Mouse (Mus musculus): ENCODE data around the gene Mrpl37. TPM values are rescaled to one million over a fixed set of nuclear protein-coding genes. Genes with fewer than 3 reads are reported as not detected.

The Mrpl37 gene
- polyA plus RNA-seq, 2 experiments = 104 to 105 TPM

DNA sequence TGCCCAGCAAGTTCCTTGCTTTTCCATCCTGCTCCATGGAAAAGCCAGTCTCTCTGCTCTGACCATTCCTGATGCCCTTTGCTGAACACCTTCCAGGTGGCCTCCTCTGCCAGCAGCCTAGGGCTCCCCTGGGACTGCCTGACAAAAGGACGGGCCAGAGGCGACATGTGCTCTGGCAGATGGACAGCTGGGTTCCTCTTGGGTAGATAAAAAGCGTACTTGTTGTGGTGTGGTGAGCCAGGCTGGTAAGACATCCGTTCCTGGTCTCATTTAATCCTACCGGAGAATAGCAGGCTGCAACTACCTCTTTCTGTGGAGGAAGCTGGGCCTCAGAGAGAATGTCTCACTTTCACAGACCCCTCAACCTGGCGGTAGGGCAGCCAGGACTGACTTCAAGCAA, 29.4 kb upstream of the Mrpl37 start:
- ATAC-seq (ENCODE audit: low FRiP score, low read depth) = no peak

DNA sequence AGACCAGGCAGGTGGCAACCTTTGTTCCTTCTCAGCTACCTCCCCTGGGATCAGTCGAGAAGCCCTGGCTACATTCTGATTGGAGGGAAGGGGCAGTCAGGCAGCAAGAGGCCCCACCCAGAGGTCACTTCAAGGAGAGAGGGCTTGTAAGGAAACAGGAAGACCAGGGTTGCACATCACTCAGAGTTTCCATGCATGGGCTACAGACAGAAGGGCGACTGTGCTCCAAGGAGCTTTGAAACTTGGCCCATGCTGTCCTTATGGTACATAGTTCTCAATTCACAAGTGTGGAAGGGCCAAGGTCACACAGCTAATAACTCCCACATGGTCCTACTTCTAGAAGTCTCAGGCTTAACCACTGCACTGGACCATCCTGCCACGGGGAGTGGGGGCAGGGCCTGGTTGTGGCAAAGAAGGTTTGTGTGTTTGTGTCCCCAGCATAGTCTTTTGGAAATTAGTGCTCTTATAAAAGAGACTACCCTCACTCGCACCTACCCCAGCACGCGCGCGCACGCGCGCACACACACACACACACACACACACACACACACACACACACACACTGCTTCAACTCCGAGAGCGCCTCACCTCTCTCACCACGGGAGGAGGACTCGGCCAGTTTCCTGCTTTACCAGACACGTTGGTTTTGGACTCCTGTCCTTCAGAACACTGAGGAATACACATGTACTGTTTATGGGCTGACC, 28.0 kb upstream of the Mrpl37 start:
- TF ChIP-seq POLR2A (IDR thresholded peaks at IDR 0.05; ENCODE audit: borderline replicate concordance, extremely low read depth, insufficient read depth, insufficient read length) = no peak
- ATAC-seq (ENCODE audit: low FRiP score, low read depth) = peak; percentile 34; the same call in 1 of the 2 replicates
- 61% methylated on average over 16 of the region's 16 CpGs for WGBS

More for the DNA sequence above, 29.4 kb upstream of the Mrpl37 start:
- Histone ChIP-seq H3K4me3 (replicated peaks; ENCODE audit: low read length) (no peak overlapping the region), H3K9ac (ENCODE audit: low read depth, low read length, severe bottlenecking) (0 out of 2 replicates have a peak overlapping the region, but pooled peaks have one; percentile 25), H3K27ac (replicated peaks; ENCODE audit: low read depth, low read length) (no peak overlapping the region), H3K27me3 (ENCODE audit: control insufficient read depth, insufficient read depth, low read length) (no peaks in the 10 kb centered on the region), H3K9me3 (ENCODE audit: control insufficient read depth, low read length) (no peaks in the 10 kb centered on the region), H3K4me2 (replicated peaks; ENCODE audit: low read depth, low read length, severe bottlenecking) (no peak overlapping the region), H3K36me3 (ENCODE audit: control insufficient read depth, insufficient read depth, low read length) (no peaks in the 10 kb centered on the region), H3K4me1 (ENCODE audit: control insufficient read depth, insufficient read depth, low read length) (peaks cover 14% of the 10 kb centered on the region)
- 43% methylated on average over 6 of the region's 6 CpGs for WGBS
- no peak for DNase-seq (ENCODE audit: low spot score)
- TF ChIP-seq POLR2A (IDR thresholded peaks at IDR 0.05; ENCODE audit: borderline replicate concordance, extremely low read depth, insufficient read depth, insufficient read length) = no peak

DNA sequence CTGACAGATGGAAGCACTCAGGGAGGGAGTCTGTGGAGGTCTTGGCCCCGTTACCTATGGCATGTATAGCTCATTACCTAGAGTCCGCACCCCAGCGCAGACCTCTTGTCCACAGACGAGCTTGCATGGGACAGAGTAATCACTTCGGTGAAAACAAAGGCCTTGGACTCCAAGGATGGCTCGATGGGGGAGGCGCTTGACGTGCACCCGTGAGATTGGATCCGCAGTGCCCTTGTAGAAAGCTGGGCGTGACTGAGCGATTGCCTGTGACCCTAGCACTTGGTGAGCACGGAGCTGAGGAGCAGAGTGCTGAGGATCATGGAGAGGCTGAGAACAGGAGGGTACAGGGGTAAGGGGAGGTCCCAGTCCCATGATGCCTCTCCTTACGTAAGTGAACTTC, 25.0 kb upstream of the Mrpl37 start:
- Histone ChIP-seq H3K4me2 (replicated peaks; ENCODE audit: low read depth, low read length, severe bottlenecking) (no peak overlapping the region), H3K4me1 (ENCODE audit: control insufficient read depth, insufficient read depth, low read length) (peaks cover 8% of the 10 kb centered on the region), H3K9me3 (ENCODE audit: control insufficient read depth, low read length) (no peaks in the 10 kb centered on the region), H3K36me3 (ENCODE audit: control insufficient read depth, insufficient read depth, low read length) (no peaks in the 10 kb centered on the region), H3K27ac (replicated peaks; ENCODE audit: low read depth, low read length) (no peak overlapping the region), H3K4me3 (replicated peaks; ENCODE audit: low read length) (no peak overlapping the region), H3K9ac (ENCODE audit: low read depth, low read length, severe bottlenecking) (no peak overlapping the region), H3K27me3 (ENCODE audit: control insufficient read depth, insufficient read depth, low read length) (no peaks in the 10 kb centered on the region)
- TF ChIP-seq POLR2A (IDR thresholded peaks at IDR 0.05; ENCODE audit: borderline replicate concordance, extremely low read depth, insufficient read depth, insufficient read length) = no peak
- ATAC-seq (ENCODE audit: low FRiP score, low read depth) (no peak), DNase-seq (ENCODE audit: low spot score) (no peak)
- 77% methylated on average over 14 of the region's 14 CpGs for WGBS

More for the DNA sequence above, 28.0 kb upstream of the Mrpl37 start:
- Histone ChIP-seq H3K4me2 (replicated peaks; ENCODE audit: low read depth, low read length, severe bottlenecking) (no peak overlapping the region), H3K9me3 (ENCODE audit: control insufficient read depth, low read length) (no peaks in the 10 kb centered on the region), H3K27ac (replicated peaks; ENCODE audit: low read depth, low read length) (no peak overlapping the region), H3K36me3 (ENCODE audit: control insufficient read depth, insufficient read depth, low read length) (no peaks in the 10 kb centered on the region), H3K4me3 (replicated peaks; ENCODE audit: low read length) (no peak overlapping the region), H3K4me1 (ENCODE audit: control insufficient read depth, insufficient read depth, low read length) (peaks cover 14% of the 10 kb centered on the region), H3K9ac (ENCODE audit: low read depth, low read length, severe bottlenecking) (no peak overlapping the region), H3K27me3 (ENCODE audit: control insufficient read depth, insufficient read depth, low read length) (no peaks in the 10 kb centered on the region)
- no peak for DNase-seq (ENCODE audit: low spot score)

DNA sequence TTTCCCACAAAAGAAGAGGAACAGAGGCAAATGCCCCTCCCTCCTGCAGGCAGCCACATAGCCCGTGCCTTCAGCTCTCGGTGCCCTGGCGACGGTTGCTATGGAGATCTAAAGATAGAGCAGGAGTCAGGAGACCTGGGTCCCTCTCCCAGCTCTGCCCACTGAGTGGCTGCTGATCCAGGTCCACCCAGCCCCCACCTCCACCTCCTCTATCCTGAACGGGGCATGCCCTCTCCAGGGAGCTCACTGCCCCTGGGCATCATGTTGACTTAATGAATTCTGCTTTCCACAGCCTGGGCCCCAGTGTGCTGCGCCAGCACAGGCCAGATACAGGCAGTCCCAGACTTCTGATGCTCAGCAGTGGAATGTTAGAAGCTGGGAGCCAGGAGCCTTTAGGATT, 18.2 kb upstream of the Mrpl37 start:
- H3K9me3 ChIP-seq (ENCODE audit: control insufficient read depth, low read length) = no peaks in the 10 kb centered on the region
- 0 out of 2 replicates have a peak overlapping the region, but pooled peaks have one; percentile 3 for H3K27ac ChIP-seq (replicated peaks; ENCODE audit: low read depth, low read length)
- no peaks in the 10 kb centered on the region for H3K27me3 ChIP-seq (ENCODE audit: control insufficient read depth, insufficient read depth, low read length)
- H3K36me3 ChIP-seq (ENCODE audit: control insufficient read depth, insufficient read depth, low read length) = no peaks in the 10 kb centered on the region
- DNase-seq (ENCODE audit: low spot score) = no peak
- H3K9ac ChIP-seq (ENCODE audit: low read depth, low read length, severe bottlenecking) = no peak overlapping the region
- no peak for TF ChIP-seq POLR2A (IDR thresholded peaks at IDR 0.05; ENCODE audit: borderline replicate concordance, extremely low read depth, insufficient read depth, insufficient read length)
- H3K4me3 ChIP-seq (replicated peaks; ENCODE audit: low read length) = no peak overlapping the region
- H3K4me1 ChIP-seq (ENCODE audit: control insufficient read depth, insufficient read depth, low read length) = peaks cover 8% of the 10 kb centered on the region; the same call in 1 of the 2 replicates
- ATAC-seq (ENCODE audit: low FRiP score, low read depth) = 0 out of 2 replicates have a peak, but pooled peaks have one; percentile 12
- 21% methylated on average over 6 of the region's 6 CpGs for WGBS
- no peak overlapping the region for H3K4me2 ChIP-seq (replicated peaks; ENCODE audit: low read depth, low read length, severe bottlenecking)

DNA sequence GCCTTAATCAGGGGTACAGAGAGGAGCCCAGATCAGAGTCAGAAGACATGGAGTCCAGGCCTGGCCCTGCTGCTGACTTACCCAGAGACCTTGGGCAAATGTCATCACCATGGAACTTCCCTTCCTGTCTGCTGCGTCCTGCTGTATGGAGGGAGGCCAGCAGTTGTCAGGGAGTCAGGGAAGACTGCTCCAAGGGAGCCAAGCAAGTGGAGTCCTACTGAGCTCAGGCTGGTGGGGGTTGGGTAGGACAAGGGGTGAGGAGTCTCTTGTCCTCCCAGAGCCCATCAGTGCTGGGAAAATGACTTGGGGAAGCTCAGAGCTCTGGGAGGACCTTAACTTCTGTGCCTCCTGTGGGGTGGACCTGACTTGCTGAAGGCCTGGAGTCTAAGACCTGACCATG, 17.7 kb upstream of the Mrpl37 start:
- Histone ChIP-seq H3K4me1 (ENCODE audit: control insufficient read depth, insufficient read depth, low read length) (peaks cover 8% of the 10 kb centered on the region; the same call in 1 of the 2 replicates), H3K9ac (ENCODE audit: low read depth, low read length, severe bottlenecking) (no peak overlapping the region), H3K36me3 (ENCODE audit: control insufficient read depth, insufficient read depth, low read length) (no peaks in the 10 kb centered on the region), H3K27me3 (ENCODE audit: control insufficient read depth, insufficient read depth, low read length) (no peaks in the 10 kb centered on the region), H3K9me3 (ENCODE audit: control insufficient read depth, low read length) (no peaks in the 10 kb centered on the region), H3K27ac (replicated peaks; ENCODE audit: low read depth, low read length) (no peak overlapping the region), H3K4me3 (replicated peaks; ENCODE audit: low read length) (no peak overlapping the region), H3K4me2 (replicated peaks; ENCODE audit: low read depth, low read length, severe bottlenecking) (no peak overlapping the region)
- WGBS = 50% methylated on average over 1 of the region's 1 CpGs
- TF ChIP-seq POLR2A (IDR thresholded peaks at IDR 0.05; ENCODE audit: borderline replicate concordance, extremely low read depth, insufficient read depth, insufficient read length) = no peak
- DNase-seq (ENCODE audit: low spot score) (no peak), ATAC-seq (ENCODE audit: low FRiP score, low read depth) (no peak)
